Mouse (Mus musculus) right cerebral cortex, adult 2 months (tissue): ENCODE measurements around the gene Zfp36l1.

Experiments used
- DNase-seq, 2 experiments: peaks; one replicate each; pipeline ENCODE4 v3.0.0; 2021 to 2022; ENCODE audit warnings: low spot score in 2 of 2

Zfp36l1 gene

GRCm38 (mm10) chr12:80110546-80110870 lies 2.3 kb downstream of the Zfp36l1 start:
- DNase-seq = no peak

DNA sequence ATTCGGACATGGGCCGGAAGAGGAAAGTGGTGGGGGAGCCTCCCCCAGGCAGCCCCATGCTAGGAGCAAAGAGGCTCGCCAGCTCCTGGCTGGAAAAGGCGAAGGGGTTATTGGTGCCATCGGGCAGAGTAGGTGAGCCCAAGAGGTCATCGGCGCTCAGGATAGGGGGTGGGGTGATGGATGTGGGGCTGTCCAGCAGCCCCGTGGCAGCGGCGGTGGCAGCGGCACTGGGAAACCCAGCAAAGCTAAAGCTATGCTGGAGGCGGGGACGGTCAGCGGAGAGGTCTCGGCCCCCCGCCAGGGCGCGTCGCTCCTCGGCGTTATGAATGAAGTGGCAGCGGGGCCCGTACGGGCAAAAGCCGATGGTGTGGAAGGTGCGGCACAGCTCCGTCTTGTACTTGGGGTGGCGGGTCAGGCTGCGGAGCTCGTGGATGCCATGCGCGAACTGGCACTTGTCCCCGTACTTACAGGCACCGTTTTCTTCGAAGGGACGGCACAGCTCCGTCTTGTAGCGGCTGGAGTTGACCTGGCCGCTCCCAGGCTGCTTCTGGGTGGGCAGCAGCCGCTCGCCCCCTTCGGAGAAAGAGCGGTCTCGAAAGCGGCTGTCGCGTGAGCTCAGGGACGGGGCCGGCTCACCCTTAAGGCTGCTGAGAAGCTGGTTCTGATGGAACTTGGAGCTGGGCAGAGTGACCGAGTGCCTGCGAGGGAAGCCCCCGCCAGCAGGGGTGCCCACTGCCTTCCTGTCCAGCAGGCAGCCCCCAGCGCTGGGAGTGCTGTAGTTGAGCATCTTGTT lies 2.9 kb downstream of the Zfp36l1 start:
- DNase-seq = peak in 1 of 2 experiments; percentile 10

GRCm38 (mm10) chr12:80108896-80109668 lies 3.7 kb downstream of the Zfp36l1 start:
- peak; percentile 64 to 67 for DNase-seq

GRCm38 (mm10) chr12:80106896-80107667 lies 5.7 kb downstream of the Zfp36l1 start:
- no peak for DNase-seq

- no peak for DNase-seq
Observed at GRCm38 (mm10) chr12:80106138-80106895, 6.5 kb downstream of the Zfp36l1 start.

GRCm38 (mm10) chr12:80103521-80103973 lies 9.3 kb downstream of the Zfp36l1 start:
- no peak for DNase-seq

DNA sequence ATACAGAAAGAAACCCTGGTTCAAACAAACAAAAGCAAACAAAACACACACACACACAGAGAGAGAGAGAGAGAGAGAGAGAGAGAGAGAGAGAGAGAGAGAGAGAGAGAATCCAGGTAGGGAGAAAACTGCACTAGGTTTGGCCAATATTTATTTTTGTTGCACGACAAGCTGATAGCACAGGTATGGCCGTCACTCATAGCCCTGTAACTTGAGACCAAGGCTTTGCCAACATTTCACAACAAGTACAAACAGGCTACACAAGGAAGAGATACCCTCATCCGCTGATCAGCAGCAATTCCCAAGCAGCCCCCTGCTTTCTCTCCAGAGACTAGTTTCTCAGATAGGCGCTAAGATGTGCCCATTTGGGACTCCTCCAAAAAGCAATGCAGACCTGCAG lies 9.7 kb downstream of the Zfp36l1 start:
- no peak for DNase-seq

DNA sequence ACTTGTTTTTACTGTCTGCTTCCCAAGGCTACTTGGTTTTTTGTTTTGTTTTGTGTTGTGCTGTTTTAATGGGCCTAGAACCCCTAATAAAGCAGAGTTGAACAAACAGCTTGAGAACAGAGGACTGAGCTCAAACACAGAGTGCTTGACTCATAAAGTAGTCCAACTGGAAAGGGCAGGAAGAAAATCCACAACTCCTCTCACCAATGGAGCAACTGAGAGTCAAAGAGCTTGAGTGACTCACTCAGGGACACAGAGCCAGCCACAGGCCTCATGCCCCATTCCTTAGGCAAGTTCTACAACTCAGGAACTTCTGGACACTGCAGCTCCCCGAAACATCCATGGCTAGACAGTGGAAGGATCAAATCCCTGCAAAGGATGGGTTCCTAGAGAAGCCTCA lies 14.0 kb downstream of the Zfp36l1 start:
- DNase-seq = no peak

DNA sequence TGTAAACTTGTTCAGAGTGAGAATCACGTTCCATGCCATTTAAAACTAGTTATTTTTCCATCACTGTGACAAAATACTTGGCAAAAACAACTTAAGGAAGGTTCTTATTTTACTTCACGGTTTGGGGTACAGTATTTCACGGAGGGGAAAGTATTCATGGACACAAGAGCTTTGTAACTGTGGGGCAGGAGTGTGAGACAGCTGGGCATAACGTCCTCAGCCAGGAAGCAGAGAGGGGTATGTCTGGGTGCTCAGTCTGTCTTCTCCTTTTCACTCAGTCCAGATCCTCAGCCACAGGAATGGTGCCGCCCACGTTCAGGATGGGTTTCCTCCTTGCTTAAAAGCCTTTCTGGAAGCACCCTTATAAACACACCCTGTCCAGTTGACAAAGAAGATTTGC lies 16.1 kb downstream of the Zfp36l1 start:
- DNase-seq = no peak

- no peak for DNase-seq
Observed at GRCm38 (mm10) chr12:80092787-80093186, 20.0 kb downstream of the Zfp36l1 start.

- DNase-seq = no peak
Observed at GRCm38 (mm10) chr12:80091080-80091479, 21.7 kb downstream of the Zfp36l1 start.

DNA sequence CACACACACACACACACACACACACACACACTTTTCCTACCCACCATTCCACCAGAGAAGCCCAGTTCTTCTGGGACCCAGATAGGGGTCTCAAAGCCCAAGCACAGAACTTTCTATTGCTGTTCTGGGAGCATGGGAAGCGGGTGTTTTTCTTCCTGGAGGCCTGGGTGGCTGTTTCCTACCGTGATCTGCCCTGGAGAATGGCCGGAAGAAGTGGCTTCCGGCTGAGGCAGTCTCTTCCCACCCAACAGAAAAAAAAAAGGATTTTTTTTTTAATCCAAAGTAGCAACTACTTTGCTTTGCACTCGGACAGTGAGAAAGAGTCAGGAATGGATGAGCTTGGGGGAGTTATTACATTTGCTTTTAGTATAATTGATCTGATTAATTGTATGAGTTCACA lies 22.3 kb downstream of the Zfp36l1 start:
- DNase-seq = no peak

DNA sequence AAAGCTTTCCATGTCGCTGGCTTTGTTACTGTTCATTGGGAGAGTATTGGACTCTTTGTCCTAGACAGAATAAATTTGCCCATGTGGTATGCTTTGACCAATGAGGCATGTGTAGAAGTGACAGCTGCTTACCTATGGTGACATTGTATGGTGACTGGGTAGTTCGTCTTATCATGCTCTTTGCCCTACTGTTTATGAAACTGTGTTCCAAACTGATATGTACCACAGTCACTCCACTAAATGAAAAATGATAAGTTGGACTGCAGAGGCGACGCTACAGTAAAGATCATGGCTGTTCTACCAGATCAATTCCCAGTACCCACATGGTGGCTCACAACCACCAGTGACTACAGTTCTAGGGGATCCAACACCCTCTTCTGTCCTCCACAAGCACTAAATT lies 24.7 kb downstream of the Zfp36l1 start:
- DNase-seq = no peak

GRCm38 (mm10) chr12:80084446-80085112 lies 28.2 kb downstream of the Zfp36l1 start:
- no peak for DNase-seq

GRCm38 (mm10) chr12:80083937-80084336 lies 28.9 kb downstream of the Zfp36l1 start:
- DNase-seq = no peak

DNA sequence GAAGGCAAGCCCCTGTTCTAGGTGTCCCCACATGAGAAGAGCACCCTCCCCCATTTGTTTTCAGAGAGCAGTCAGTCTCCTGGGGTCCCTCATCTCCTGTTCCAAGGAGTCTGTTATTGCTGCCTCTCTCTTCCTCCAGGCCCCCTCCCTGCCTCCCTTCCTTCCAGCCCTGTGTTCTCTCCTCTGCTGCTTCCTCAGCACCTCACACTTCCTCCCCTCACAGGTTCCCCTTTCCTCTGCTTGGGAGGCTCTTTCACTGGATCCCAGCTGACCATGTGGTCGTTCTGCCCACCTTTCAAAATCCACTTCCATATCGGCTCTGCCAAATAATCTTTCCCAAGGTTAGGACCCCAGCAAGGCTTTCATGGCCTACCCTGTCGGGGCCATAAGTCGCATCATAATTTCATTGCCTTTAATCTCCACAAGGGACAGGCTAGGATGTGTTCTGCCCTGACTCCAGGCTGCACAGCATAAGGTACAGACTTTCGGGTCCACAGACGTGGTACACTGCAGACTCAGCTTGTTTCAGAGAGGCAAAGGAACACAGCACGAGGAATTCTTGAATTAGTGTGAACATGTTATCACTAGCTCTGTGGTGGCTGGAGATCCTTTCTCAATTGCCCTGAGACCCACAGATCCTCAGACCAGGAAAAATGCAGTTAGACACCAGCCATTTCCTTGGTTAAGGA lies 29.5 kb downstream of the Zfp36l1 start:
- DNase-seq = no peak

- DNase-seq = no peak
Observed at GRCm38 (mm10) chr12:80082730-80083129, 30.1 kb downstream of the Zfp36l1 start.

DNA sequence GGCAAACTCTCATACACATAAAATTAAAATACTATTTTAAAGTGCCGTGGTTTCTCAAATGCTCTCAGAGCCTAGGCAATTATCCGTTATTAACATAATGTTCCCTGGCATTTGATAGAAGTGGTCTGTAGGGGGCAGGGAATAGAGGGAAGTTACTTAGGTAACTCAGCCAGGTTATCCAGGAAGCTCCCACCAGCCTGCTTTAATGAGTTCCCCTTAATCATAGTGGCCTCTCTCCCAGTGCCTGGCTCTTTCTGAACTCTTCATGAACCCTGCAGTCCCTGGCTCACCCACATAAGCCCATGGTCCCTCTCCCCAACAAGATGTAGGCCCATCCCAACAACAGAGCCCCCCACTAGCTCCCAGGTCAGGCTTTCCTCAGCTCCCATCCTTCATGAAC lies 31.4 kb downstream of the Zfp36l1 start:
- no peak for DNase-seq

- DNase-seq = no peak
Observed at GRCm38 (mm10) chr12:80079937-80080336, 32.9 kb downstream of the Zfp36l1 start.

DNA sequence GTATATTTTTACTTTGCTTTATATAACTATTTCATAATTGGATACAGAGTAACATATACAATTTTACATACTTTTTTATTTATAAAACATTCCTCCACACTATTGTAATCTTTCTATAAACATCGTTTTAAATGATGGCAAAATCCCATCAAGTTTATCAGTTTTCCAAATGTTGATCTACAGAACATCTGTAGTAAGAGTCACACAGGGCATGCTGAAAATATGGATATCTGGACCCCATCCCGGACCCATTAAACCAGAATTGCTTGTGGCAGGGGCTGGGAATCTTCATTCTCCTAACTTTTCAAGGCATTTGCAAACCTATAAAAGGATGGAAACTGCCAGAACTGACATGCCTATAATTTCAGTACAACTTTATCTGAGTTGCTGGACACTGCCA lies 38.5 kb downstream of the Zfp36l1 start:
- DNase-seq = no peak
